Mouse (Mus musculus) kidney, embryonic 16.5 days (tissue): ENCODE measurements around the gene Bspry. TPM values are rescaled to one million over a fixed set of nuclear protein-coding genes. Genes with fewer than 3 reads are reported as not detected.
A peak's percentile ranks its signal among the peaks of the same experiment; 100 is the strongest.

Experiments used
- ATAC-seq: fragments of 200-750 bp; cut with Nextera tagmentation; 2 replicates; pipeline ENCODE4 v1.8.0; 2017; ENCODE audit warnings: moderate TSS enrichment; ENCODE audit not compliant: low FRiP score, low TSS enrichment
- H3K27ac ChIP-seq: fragments of 300-500 bp; sonication (generic); 2 replicates; pipeline ENCODE4 v1.5.1; 2014; ENCODE audit warnings: low read length
- H3K27me3 ChIP-seq: fragments of 300-500 bp; sonication (generic); 2 replicates; pipeline ENCODE4 v1.6.1; 2014; ENCODE audit warnings: low read length, control low read depth, mixed read lengths; ENCODE audit not compliant: insufficient read depth
- H3K36me3 ChIP-seq: fragments of 300-500 bp; sonication (generic); 2 replicates; pipeline ENCODE4 v1.6.1; 2014; ENCODE audit warnings: low read length, control low read depth, mixed read lengths; ENCODE audit not compliant: insufficient read depth
- H3K4me1 ChIP-seq: fragments of 300-500 bp; sonication (generic); 2 replicates; pipeline ENCODE4 v1.6.1; 2014; ENCODE audit warnings: low read length, control low read depth, mixed read lengths; ENCODE audit not compliant: insufficient read depth
- H3K4me2 ChIP-seq: fragments of 300-500 bp; sonication (generic); replicated peaks from 2 replicates; pipeline ENCODE4 v1.6.1; 2014; ENCODE audit warnings: low read depth, low read length
- H3K4me3 ChIP-seq: fragments of 300-500 bp; sonication (generic); 2 replicates; pipeline ENCODE4 v1.5.1; 2014; ENCODE audit warnings: mild to moderate bottlenecking, low read length
- H3K9ac ChIP-seq: fragments of 300-500 bp; sonication (generic); replicated peaks from 2 replicates; pipeline ENCODE4 v1.6.1; 2014; ENCODE audit warnings: low read length
- H3K9me3 ChIP-seq: fragments of 300-500 bp; sonication (generic); 2 replicates; pipeline ENCODE4 v1.6.1; 2016; ENCODE audit warnings: low read length, control low read depth
- WGBS: fragments of 180-500 bp; shearing (Covaris S2); extraction: QIAGEN DNeasy Blood & Tissue Kit; methylation state at CpG from one replicate; pipeline ENCODE4 v1.1.7; 2014; 5-methylcytosine and 5-hydroxymethylcytosine counted together
- polyA plus RNA-seq: library from polyadenylated mRNA; unstranded; fragments of >200 nt; fragmentation: Nextera tagmentation; extraction: Ambion mirVana; gene quantifications from 2 replicates; pipeline ENCODE4 v1.2.1, GENCODE M21; 2015

The Bspry gene
- polyA plus RNA-seq, 1 experiment from 2014 or later, result 28.3 TPM

DNA sequence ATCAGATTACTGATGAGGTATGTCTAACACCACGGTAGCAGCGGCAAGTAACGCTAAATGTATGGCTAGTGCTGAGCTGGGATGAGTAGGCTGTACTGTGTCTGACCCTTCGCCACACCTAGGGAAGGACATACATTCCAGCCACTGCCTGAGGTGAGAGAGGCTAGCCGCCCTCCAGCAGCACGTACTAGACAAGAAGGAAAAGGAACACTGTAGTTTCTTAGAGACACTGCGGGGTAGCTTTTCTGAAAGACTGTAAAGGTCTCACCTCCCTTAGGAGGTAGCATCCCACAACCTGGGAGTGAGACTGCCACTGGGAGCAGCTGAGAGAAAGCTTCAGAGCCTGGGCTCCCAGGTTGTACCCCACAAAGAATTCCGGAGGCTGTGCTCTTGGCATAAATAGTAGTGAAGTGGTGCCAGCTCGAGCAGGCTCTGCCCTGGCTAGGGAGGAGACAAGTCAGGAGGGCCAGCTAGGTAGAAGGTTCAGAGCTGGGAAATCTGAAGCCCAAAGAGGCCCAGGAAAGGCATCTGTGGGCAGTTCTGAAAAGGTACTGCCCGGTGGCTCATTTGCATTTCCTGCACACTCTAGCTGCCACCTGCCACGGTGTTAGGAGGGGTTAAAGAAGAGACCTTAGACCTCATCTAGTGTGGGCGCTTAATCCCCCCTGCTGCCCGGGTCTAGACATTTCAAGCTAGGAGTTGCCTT lies 38.7 kb downstream of the Bspry start:
- Histone ChIP-seq H3K4me1 (peaks cover 46% of the 10 kb centered on the region), H3K9ac (peak overlapping the region; percentile 75), H3K4me2 (peak overlapping the region; percentile 72), H3K9me3 (no peaks in the 10 kb centered on the region), H3K4me3 (peak overlapping the region; percentile 74), H3K27me3 (no peaks in the 10 kb centered on the region), H3K27ac (peak overlapping the region; percentile 89), H3K36me3 (peaks cover 9% of the 10 kb centered on the region; the same call in 1 of the 2 replicates)
- 25% methylated on average over 13 of the region's 13 CpGs for WGBS
- ATAC-seq, result peak; percentile 18

- no peaks in the 10 kb centered on the region for H3K27me3 ChIP-seq
- WGBS, result under 1% methylated on average over 26 of the region's 26 CpGs
- H3K4me3 ChIP-seq, result peak overlapping the region; percentile 74
- peaks cover 5% of the 10 kb centered on the region; the same call in 1 of the 2 replicates for H3K36me3 ChIP-seq
- H3K4me1 ChIP-seq, result peaks cover 51% of the 10 kb centered on the region
- peak; percentile 72 for ATAC-seq
- H3K9me3 ChIP-seq, result no peaks in the 10 kb centered on the region
- peak overlapping the region; percentile 75 for H3K9ac ChIP-seq
- peak overlapping the region; percentile 89 for H3K27ac ChIP-seq
- peak overlapping the region; percentile 72 for H3K4me2 ChIP-seq
Observed at GRCm38 (mm10) chr4:62519122-62519848, 39.4 kb downstream of the Bspry start.

DNA sequence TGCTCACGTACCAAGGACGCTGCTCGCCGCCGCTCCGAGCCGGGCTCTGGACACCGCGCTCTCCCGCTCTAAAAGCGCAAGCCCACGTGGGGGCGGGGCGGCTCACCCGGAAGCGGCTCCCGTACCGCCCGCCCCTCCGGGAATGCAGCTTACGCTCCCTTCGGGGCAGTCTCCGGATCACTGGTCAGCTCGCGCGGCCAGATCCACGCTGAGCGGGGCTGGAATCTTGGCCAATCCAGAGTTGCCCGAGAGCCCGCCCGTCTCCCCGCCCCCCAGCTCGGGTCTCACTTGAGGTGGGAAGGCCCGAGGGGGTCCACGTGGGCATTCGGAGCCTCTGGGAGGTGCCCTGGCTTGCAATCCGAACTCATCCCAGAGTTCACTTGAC lies 40.0 kb downstream of the Bspry start, which contains the start of gene Alad:
Alad (minus strand) TSS at position 70 of the 385 bp plus-strand sequence.
- 0% methylated on average over 37 of the region's 37 CpGs for WGBS
- peak; percentile 93 for ATAC-seq
- Histone ChIP-seq H3K9ac (peak within 1 kb of the TSS; percentile 75), H3K27me3 (no peaks in the 10 kb centered on the region), H3K27ac (peak within 1 kb of the TSS; percentile 89), H3K9me3 (no peaks in the 10 kb centered on the region), H3K4me3 (peak within 1 kb of the TSS; percentile 74), H3K4me1 (peaks cover 52% of the 10 kb centered on the region), H3K36me3 (peaks cover 5% of the 10 kb centered on the region; the same call in 1 of the 2 replicates), H3K4me2 (peak within 1 kb of the TSS; percentile 72)

DNA sequence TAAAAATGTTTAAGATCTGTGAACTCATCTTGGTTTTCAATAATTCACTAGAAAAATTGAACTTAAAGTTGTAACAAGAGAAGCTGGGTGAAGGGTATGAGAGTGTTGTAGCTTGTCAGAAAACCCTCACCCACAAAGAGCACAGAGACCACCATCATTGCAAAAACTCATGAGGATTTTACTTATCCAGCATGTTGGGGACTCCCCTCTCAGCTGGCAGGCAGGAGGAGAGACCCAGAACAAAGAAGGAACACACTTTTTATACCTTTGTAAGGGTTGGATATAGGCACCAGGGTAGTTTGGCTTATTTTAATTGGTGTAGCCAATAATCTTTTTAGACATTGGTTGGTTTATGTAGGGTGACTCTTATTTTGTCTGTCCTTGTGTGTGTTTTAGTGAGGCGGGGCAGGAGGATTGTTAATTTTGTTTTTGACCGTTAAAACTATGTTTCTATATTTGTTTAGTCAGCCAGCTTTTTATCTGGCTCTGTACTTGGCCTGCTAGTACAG lies 41.1 kb downstream of the Bspry start:
- peaks cover 5% of the 10 kb centered on the region; the same call in 1 of the 2 replicates for H3K36me3 ChIP-seq
- no peak overlapping the region for H3K27ac ChIP-seq
- H3K4me2 ChIP-seq, result no peak overlapping the region
- 89% methylated on average over 2 of the region's 2 CpGs for WGBS
- no peaks in the 10 kb centered on the region for H3K9me3 ChIP-seq
- no peak for ATAC-seq
- H3K4me3 ChIP-seq, result no peak overlapping the region
- peaks cover 41% of the 10 kb centered on the region for H3K4me1 ChIP-seq
- H3K9ac ChIP-seq, result no peak overlapping the region
- H3K27me3 ChIP-seq, result no peaks in the 10 kb centered on the region

- peak within 1 kb of the TSS; percentile 80 for H3K9ac ChIP-seq
- under 1% methylated on average over 59 of the region's 59 CpGs for WGBS
- H3K27me3 ChIP-seq, result no peaks in the 10 kb centered on the region
- no peaks in the 10 kb centered on the region for H3K9me3 ChIP-seq
- H3K4me1 ChIP-seq, result peaks cover 11% of the 10 kb centered on the region
- H3K27ac ChIP-seq, result peak within 1 kb of the TSS; percentile 97
- H3K4me2 ChIP-seq, result peak within 1 kb of the TSS; percentile 88
- H3K4me3 ChIP-seq, result peak within 1 kb of the TSS; percentile 67
- peaks cover 5% of the 10 kb centered on the region; the same call in 1 of the 2 replicates for H3K36me3 ChIP-seq
- peak; percentile 98 for ATAC-seq
Observed at GRCm38 (mm10) chr4:62524651-62525488, 45.0 kb downstream of the Bspry start, which contains the start of the genes Pole3 and 4933430I17Rik. Gene Pole3 (minus strand): TSS chr4:62525068. Gene 4933430I17Rik (plus strand): TSS chr4:62525369.

DNA sequence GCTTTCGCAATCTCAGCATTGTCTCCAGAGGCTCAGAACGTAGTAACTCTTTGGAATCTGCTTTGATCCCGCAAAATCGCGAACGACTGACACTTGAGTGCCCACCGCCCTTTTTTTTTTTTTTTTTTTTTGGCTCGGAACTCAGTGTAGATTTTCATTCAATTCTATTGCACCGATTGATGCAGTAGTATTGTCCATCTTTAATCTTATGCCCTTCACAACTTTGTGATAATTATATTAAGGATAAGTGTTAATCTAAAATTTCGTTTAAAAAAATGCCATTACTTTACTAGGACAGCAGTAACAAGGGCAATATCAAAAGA lies 45.6 kb downstream of the Bspry start:
- H3K27ac ChIP-seq, result no peak overlapping the region
- H3K27me3 ChIP-seq, result no peaks in the 10 kb centered on the region
- H3K9ac ChIP-seq, result no peak overlapping the region; the same call in 1 of the 2 replicates
- no peaks in the 10 kb centered on the region for H3K9me3 ChIP-seq
- H3K4me3 ChIP-seq, result peak overlapping the region; percentile 67
- 2% methylated on average over 10 of the region's 10 CpGs for WGBS
- peak overlapping the region; percentile 88 for H3K4me2 ChIP-seq
- peaks cover 8% of the 10 kb centered on the region for H3K4me1 ChIP-seq
- H3K36me3 ChIP-seq, result peaks cover 5% of the 10 kb centered on the region; the same call in 1 of the 2 replicates
- ATAC-seq, result no peak

GRCm38 (mm10) chr4:62526256-62526655 lies 46.4 kb downstream of the Bspry start:
- Histone ChIP-seq H3K27me3 (no peaks in the 10 kb centered on the region), H3K36me3 (peaks cover 5% of the 10 kb centered on the region; the same call in 1 of the 2 replicates), H3K4me2 (no peak overlapping the region), H3K4me3 (no peak overlapping the region), H3K9me3 (no peaks in the 10 kb centered on the region), H3K9ac (no peak overlapping the region), H3K27ac (no peak overlapping the region), H3K4me1 (peaks cover 6% of the 10 kb centered on the region)
- no peak for ATAC-seq
- 58% methylated on average over 2 of the region's 2 CpGs for WGBS

DNA sequence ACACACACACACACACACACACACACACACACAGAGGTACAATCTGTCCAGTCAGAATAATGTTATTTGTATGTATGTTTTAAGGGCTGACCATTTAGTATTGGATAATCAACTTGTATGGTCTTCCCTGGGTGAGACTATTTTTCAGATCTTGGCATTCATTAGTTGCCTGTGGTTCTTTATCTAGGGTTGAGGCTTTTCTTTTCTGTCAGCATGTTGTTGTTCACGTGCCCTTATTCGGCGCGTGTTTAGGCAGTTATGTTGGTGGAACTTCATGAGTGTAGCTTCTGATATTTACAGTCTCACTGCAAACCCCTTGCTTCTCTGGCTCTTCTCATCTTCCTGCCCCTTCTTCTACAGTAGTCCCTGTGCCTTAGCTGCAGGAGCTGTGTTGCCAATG lies 47.8 kb downstream of the Bspry start:
- WGBS, result 82% methylated on average over 4 of the region's 4 CpGs
- no peak overlapping the region for H3K4me3 ChIP-seq

GRCm38 (mm10) chr4:62533729-62534128 lies 53.9 kb downstream of the Bspry start:
- 90% methylated on average over 6 of the region's 6 CpGs for WGBS
- ATAC-seq, result no peak
- H3K9me3 ChIP-seq, result no peaks in the 10 kb centered on the region

More for the DNA sequence above, 47.8 kb downstream of the Bspry start:
- no peak overlapping the region for H3K4me2 ChIP-seq
- H3K27ac ChIP-seq, result no peak overlapping the region
- ATAC-seq, result no peak
- H3K9ac ChIP-seq, result no peak overlapping the region
- H3K4me1 ChIP-seq, result peaks cover 6% of the 10 kb centered on the region
- H3K36me3 ChIP-seq, result peaks cover 5% of the 10 kb centered on the region; the same call in 1 of the 2 replicates
- no peaks in the 10 kb centered on the region for H3K27me3 ChIP-seq
- no peaks in the 10 kb centered on the region for H3K9me3 ChIP-seq

More at GRCm38 (mm10) chr4:62533729-62534128, 53.9 kb downstream of the Bspry start:
- Histone ChIP-seq H3K4me2 (no peak overlapping the region), H3K27ac (no peak overlapping the region), H3K27me3 (no peaks in the 10 kb centered on the region), H3K36me3 (no peaks in the 10 kb centered on the region), H3K4me1 (no peaks in the 10 kb centered on the region), H3K9ac (no peak overlapping the region), H3K4me3 (no peak overlapping the region)
